Mouse (Mus musculus): ENCODE measurements at regions not wholly inside any gene's neighbourhood (a gene's known extent, or its start where the extent isn't known, plus 50 kb on each side); places are given as distances from the start of the nearest gene placed in this dataset.

GRCm38 (mm10) chrX:99415701-99416100, 55.4 kb downstream of the Pja1 start:
- Histone ChIP-seq H3K4me1 (ENCODE audit: control insufficient read depth, insufficient read depth, insufficient read length, low read length) (peaks cover 3% of the 10 kb centered on the region), H3K4me3 (ENCODE audit: insufficient read depth, low read depth, low read length) (no peak overlapping the region), H3K27ac (replicated peaks; ENCODE audit: low read depth, low read length) (no peak overlapping the region)

DNA sequence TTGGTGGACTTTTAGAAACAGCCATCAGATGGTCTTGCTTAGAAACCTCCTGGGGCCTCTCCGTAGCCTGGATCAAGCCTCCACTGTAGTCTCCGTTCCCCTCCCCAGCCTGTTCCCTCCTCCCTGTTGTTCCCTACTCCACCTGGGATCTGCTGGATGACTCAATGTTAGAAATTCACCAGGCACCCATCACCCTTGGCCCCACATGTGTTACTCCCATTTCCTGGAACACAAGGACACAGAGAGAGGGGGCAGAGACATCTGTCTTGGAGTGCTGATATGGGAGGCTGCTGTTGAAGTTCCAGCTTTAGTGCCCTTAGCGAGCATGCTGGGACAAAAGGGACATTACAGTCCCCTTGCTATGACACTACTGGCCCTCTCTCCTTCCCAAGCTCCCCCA, 60.1 kb downstream of the Pja1 start:
- H3K4me3 ChIP-seq (ENCODE audit: insufficient read depth, low read depth, low read length), result no peak overlapping the region
- peaks cover 4% of the 10 kb centered on the region; the same call in 1 of the 2 replicates for H3K4me1 ChIP-seq (ENCODE audit: control insufficient read depth, insufficient read depth, insufficient read length, low read length)
- H3K27ac ChIP-seq (replicated peaks; ENCODE audit: low read depth, low read length), result no peak overlapping the region

- Histone ChIP-seq H3K4me1 (ENCODE audit: control insufficient read depth, insufficient read depth, insufficient read length, low read length) (peaks cover 4% of the 10 kb centered on the region; the same call in 1 of the 2 replicates), H3K4me3 (ENCODE audit: insufficient read depth, low read depth, low read length) (no peak overlapping the region), H3K27ac (replicated peaks; ENCODE audit: low read depth, low read length) (no peak overlapping the region)
These were observed 61.2 kb downstream of the Pja1 start for GRCm38 (mm10) chrX:99409858-99410257.

DNA sequence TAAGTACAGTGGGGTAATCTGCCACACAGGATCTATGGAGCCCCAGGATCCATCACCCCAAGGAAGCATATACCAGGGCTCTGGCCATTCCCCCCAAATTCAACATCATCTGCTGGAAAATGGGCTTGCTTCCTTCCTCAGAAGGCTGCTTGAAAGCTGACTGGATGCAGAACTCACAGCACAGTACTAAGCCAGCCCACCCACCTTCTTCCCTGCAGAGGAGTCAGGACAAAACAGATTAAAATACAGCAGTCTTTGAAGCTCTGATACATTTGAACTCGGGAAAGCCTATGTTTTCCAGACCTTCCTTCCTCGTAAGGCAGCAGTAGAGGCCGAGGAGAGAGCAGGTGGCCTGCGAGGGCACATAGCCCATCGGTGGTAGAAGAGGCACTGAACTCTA, 61.7 kb downstream of the Pja1 start:
- peaks cover 4% of the 10 kb centered on the region; the same call in 1 of the 2 replicates for H3K4me1 ChIP-seq (ENCODE audit: control insufficient read depth, insufficient read depth, insufficient read length, low read length)
- no peak overlapping the region for H3K27ac ChIP-seq (replicated peaks; ENCODE audit: low read depth, low read length)
- no peak overlapping the region for H3K4me3 ChIP-seq (ENCODE audit: insufficient read depth, low read depth, low read length)

DNA sequence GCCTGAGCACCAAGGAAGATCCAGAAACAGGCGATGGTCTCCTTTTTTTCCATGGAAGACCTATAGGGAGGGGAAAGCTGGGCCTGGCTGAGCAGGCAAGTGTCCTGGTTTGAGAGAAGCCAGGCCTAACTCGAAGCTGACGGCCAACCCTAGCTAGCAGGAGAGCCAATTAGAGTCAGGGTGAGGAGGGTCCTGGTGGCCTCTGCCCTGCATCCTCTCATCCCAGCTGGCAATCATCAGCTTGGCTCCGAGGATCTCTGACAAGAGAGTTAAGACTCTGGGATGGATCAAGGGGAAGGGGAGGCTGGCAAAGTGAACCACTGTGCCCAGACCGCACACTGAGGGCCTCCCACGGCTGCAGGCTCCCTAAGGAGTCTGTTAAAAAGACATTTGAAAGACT, 62.3 kb downstream of the Pja1 start:
- H3K4me1 ChIP-seq (ENCODE audit: control insufficient read depth, insufficient read depth, insufficient read length, low read length), result peaks cover 4% of the 10 kb centered on the region
- H3K4me3 ChIP-seq (ENCODE audit: insufficient read depth, low read depth, low read length), result no peak overlapping the region

GRCm38 (mm10) chrX:99405843-99406242, 65.2 kb downstream of the Pja1 start:
- peaks cover 3% of the 10 kb centered on the region for H3K4me1 ChIP-seq (ENCODE audit: control insufficient read depth, insufficient read depth, insufficient read length, low read length)
- H3K27ac ChIP-seq (replicated peaks; ENCODE audit: low read depth, low read length), result no peak overlapping the region
- H3K4me3 ChIP-seq (ENCODE audit: insufficient read depth, low read depth, low read length), result no peak overlapping the region

More for the DNA sequence above, 62.3 kb downstream of the Pja1 start:
- no peak overlapping the region for H3K27ac ChIP-seq (replicated peaks; ENCODE audit: low read depth, low read length)

GRCm38 (mm10) chrX:99403521-99404149, 67.4 kb downstream of the Pja1 start:
- Histone ChIP-seq H3K4me3 (ENCODE audit: insufficient read depth, low read depth, low read length) (no peak overlapping the region), H3K4me1 (ENCODE audit: control insufficient read depth, insufficient read depth, insufficient read length, low read length) (no peaks in the 10 kb centered on the region; the same call in 1 of the 2 replicates), H3K27ac (replicated peaks; ENCODE audit: low read depth, low read length) (no peak overlapping the region)

DNA sequence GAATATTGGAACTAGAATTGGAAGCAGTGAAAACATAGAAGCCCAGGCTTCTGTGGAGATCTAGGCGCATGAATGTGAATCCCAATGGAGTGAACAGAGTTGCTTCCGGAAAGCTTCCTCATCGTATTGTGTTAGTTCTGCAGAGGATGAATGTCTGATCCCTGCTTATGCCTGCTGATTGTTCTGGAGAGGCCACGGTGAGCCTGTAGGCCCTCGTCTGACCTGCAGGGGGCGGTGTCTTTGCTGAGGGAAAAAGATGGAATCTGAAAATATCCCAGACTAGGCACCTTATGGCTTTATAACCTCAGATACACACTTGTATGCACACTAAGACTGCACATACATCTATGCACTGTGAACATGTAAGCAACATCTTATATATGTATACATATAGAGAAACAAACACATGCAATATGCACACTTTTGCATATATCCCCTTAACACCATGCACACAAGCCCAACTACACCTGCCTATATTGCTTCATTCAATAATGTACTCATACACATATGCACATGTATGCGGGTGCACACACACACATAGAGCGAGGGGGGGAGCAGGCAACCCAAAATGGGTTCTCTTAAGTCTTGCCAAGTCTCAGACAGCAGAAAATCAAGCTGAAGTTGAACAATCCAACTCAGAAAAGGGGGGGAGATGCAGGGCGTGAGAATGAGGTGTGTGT, 68.1 kb downstream of the Pja1 start:
- H3K4me3 ChIP-seq (ENCODE audit: insufficient read depth, low read depth, low read length), result no peak overlapping the region
- no peaks in the 10 kb centered on the region; the same call in 1 of the 2 replicates for H3K4me1 ChIP-seq (ENCODE audit: control insufficient read depth, insufficient read depth, insufficient read length, low read length)
- no peak overlapping the region for H3K27ac ChIP-seq (replicated peaks; ENCODE audit: low read depth, low read length)

- Histone ChIP-seq H3K4me3 (ENCODE audit: insufficient read depth, low read depth, low read length) (no peak overlapping the region), H3K4me1 (ENCODE audit: control insufficient read depth, insufficient read depth, insufficient read length, low read length) (no peaks in the 10 kb centered on the region), H3K27ac (replicated peaks; ENCODE audit: low read depth, low read length) (no peak overlapping the region)
These were observed 73.7 kb downstream of the Pja1 start for GRCm38 (mm10) chrX:99397344-99397743.

DNA sequence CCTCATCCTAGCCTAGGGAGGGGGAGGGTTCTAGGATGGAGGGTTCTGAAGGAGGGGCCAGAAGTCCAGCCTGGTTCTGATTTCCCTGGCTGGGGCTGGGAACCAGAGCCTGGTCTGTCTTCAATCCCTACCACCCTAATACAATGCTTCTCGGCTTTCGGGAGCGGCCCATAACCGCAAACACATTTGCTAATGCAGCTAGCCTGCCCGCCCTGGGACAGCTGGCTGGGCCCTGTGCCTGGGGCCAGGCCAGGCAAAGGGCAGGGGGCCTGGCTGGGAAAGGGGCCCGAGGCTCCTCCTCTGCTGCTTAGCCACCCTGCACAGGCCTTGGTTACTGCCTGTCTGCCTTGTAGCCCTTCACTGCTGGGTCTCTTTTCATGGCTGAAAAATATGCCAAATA, 74.9 kb downstream of the Pja1 start:
- Histone ChIP-seq H3K27ac (replicated peaks; ENCODE audit: low read depth, low read length) (no peak overlapping the region), H3K4me1 (ENCODE audit: control insufficient read depth, insufficient read depth, insufficient read length, low read length) (no peaks in the 10 kb centered on the region), H3K4me3 (ENCODE audit: insufficient read depth, low read depth, low read length) (no peak overlapping the region)

GRCm38 (mm10) chrX:99395067-99395466, 76.0 kb downstream of the Pja1 start:
- no peak overlapping the region for H3K4me3 ChIP-seq (ENCODE audit: insufficient read depth, low read depth, low read length)
- no peak overlapping the region for H3K27ac ChIP-seq (replicated peaks; ENCODE audit: low read depth, low read length)
- H3K4me1 ChIP-seq (ENCODE audit: control insufficient read depth, insufficient read depth, insufficient read length, low read length), result no peaks in the 10 kb centered on the region

GRCm38 (mm10) chrX:99391628-99392027, 79.4 kb downstream of the Pja1 start:
- H3K27ac ChIP-seq (replicated peaks; ENCODE audit: low read depth, low read length), result no peak overlapping the region
- H3K4me1 ChIP-seq (ENCODE audit: control insufficient read depth, insufficient read depth, insufficient read length, low read length), result no peaks in the 10 kb centered on the region
- no peak overlapping the region for H3K4me3 ChIP-seq (ENCODE audit: insufficient read depth, low read depth, low read length)

- no peak overlapping the region for H3K4me3 ChIP-seq (ENCODE audit: insufficient read depth, low read depth, low read length)
- no peak overlapping the region for H3K27ac ChIP-seq (replicated peaks; ENCODE audit: low read depth, low read length)
These were observed 80.6 kb downstream of the Pja1 start for GRCm38 (mm10) chrX:99390462-99390838.

DNA sequence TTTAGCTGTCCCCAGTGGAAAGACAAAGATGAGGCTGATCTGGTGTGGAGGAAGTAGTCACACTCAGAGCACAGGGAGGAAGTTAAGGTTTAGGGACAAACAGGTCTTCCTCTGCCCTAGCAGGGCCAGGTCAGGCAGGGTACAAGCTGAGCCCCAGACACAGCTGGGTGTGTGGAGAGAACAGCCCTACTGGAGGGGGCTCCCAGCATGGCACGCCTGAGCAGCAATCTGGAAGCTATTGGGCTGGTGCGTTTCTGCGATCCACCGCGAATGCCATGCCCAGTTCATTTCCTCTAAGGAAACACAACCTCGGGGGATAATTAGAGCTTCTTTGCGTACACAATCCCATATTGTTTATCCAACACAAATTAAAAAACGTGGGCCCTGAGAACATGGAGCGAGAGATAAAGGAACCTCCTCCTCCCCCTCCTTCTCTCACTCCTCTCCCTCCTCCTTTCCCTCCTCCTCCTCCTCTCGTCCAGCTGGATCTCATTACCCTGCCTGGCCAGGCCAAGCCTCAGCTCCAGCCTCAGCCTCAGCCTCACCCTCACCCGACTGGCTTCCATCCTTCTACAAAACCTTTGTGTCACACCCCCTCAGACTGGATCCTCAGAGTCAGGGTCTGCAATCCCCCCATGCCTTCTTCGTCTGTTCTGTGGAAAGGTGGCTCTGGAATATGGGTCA, 81.2 kb downstream of the Pja1 start:
- Histone ChIP-seq H3K4me1 (ENCODE audit: control insufficient read depth, insufficient read depth, insufficient read length, low read length) (no peaks in the 10 kb centered on the region), H3K27ac (replicated peaks; ENCODE audit: low read depth, low read length) (no peak overlapping the region), H3K4me3 (ENCODE audit: insufficient read depth, low read depth, low read length) (no peak overlapping the region)

More at GRCm38 (mm10) chrX:99390462-99390838, 80.6 kb downstream of the Pja1 start:
- no peaks in the 10 kb centered on the region for H3K4me1 ChIP-seq (ENCODE audit: control insufficient read depth, insufficient read depth, insufficient read length, low read length)

- Histone ChIP-seq H3K4me3 (ENCODE audit: insufficient read depth, low read depth, low read length) (no peak overlapping the region), H3K4me1 (ENCODE audit: control insufficient read depth, insufficient read depth, insufficient read length, low read length) (no peaks in the 10 kb centered on the region), H3K27ac (replicated peaks; ENCODE audit: low read depth, low read length) (no peak overlapping the region)
These were observed 100.4 kb downstream of the Pja1 start for GRCm38 (mm10) chrX:99370711-99371110.

All from brown adipose tissue, adult 24 weeks (tissue).